Mouse (Mus musculus): ENCODE results near the gene Mrpl16.

DNA sequence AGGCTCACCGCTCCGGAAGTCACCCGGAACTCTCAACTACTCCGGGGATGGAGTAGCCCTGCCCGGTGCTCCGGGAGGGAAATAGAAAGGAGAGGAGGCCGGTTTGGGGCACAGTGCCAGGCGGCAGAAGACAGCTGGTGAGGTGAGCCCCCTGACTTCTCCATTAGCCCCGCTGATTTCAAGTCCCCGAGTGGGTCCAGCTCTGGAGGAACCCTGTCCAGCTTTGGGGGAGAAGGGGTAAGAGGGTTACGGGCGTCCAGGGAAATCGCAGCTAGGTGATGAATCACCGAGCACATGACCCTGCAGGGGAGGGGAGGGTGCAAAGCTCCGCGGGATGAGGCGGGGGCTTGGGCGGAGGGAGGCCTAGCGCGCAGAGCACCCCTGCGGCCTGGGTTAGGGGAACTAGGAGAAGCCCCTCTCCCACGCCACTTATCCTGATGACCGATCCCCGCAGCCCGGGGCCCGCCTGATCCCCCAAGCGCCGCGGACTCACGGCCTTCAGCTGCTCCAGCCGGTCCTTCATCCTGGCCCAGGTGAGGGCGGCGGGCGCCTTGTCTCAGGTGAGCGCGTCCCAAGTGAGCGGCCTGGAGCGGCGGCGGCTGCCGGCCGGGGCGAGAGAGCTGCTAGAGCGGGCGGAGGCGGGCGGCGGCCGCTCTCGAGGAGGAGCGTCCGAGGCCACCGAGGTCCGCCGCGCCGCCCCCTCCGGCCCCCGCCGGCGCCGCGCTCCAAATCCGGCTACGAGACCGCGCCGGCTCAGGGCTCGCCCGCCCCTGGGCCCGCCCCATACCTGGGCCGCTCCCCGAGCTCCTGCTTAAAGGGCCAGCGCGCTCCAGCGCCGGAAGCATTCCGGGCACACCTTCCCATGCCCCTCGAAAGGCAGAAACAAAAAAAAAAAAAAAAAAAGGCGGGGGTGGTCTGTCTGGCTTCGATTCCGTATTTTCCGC, 48.3 kb downstream of the Mrpl16 start:
- TF ChIP-seq POLR2A (IDR thresholded peaks at IDR 0.05; ENCODE audit: borderline replicate concordance, low read depth, low read length): no peak
- TF ChIP-seq CTCF (IDR thresholded peaks at IDR 0.05; ENCODE audit: low read depth, low read length): no peak

Measured in bone marrow macrophage, adult 2 months (primary cell).